Comparison of ENCODE assay signal across 8 mouse cellular contexts in genomic region chr8:111743792-111744696, GRCm38 (mm10). TPM values are rescaled to one million over a fixed set of nuclear protein-coding genes. Genes with fewer than 3 reads are reported as not detected.
DNase-seq lines count a peak whose midpoint lies in the region; ATAC-seq and TF ChIP-seq lines count a peak whose summit lies in the region.

Gene Bcar1 (minus strand): TSS chr8:111743809.

- DNase-seq in embryonic facial prominence, embryonic 10.5 days (ENCODE audit: low spot score), result peak; percentile 93
- peak; percentile 73 for DNase-seq in heart, adult 8-10 months (ENCODE audit: low spot score)
- peak; percentile 80 for DNase-seq in kidney, adult 9 months
- DNase-seq in liver, adult 2 months (ENCODE audit: extremely low read depth, low read depth, low spot score), result no peak
- peak; percentile 82 for DNase-seq in urinary bladder, postnatal 25 days (ENCODE audit: low spot score)

- peaks cover 91% of the 10 kb centered on the region for H3K27me3 ChIP-seq in megakaryocyte, embryonic 14.5 days (replicated peaks)
- peaks cover 6% of the 10 kb centered on the region; the same call in 1 of the 2 replicates for H3K27me3 ChIP-seq in embryonic facial prominence, embryonic 10.5 days (replicated peaks; ENCODE audit: low read depth, poor library complexity, severe bottlenecking)
- H3K27me3 ChIP-seq in liver, adult 2 months (ENCODE audit: control insufficient read depth, insufficient read depth, low read length), result no peaks in the 10 kb centered on the region
- no peaks in the 10 kb centered on the region for H3K27me3 ChIP-seq in neural tube, embryonic 12.5 days (replicated peaks)

- peak within 1 kb of the TSS; percentile 94 for H3K9ac ChIP-seq in liver, adult 2 months (ENCODE audit: low read depth, low read length)
- peak within 1 kb of the TSS; percentile 96 for H3K9ac ChIP-seq in neural tube, embryonic 12.5 days

- peaks cover 50% of the 10 kb centered on the region for H3K4me1 ChIP-seq in megakaryocyte, embryonic 14.5 days
- H3K4me1 ChIP-seq in embryonic facial prominence, embryonic 10.5 days, result peaks cover 80% of the 10 kb centered on the region
- peaks cover 39% of the 10 kb centered on the region for H3K4me1 ChIP-seq in liver, adult 2 months (ENCODE audit: control insufficient read depth, insufficient read depth, low read length)
- peaks cover 61% of the 10 kb centered on the region for H3K4me1 ChIP-seq in neural tube, embryonic 12.5 days

- peak within 1 kb of the TSS; percentile 69 for H3K4me2 ChIP-seq in neural tube, embryonic 12.5 days (replicated peaks)

- H3K79me2 ChIP-seq in liver, adult 2 months (ENCODE audit: control insufficient read depth, insufficient read depth, low read length), result peaks cover 16% of the 10 kb centered on the region

- no peaks in the 10 kb centered on the region for H3K36me3 ChIP-seq in megakaryocyte, embryonic 14.5 days (replicated peaks; ENCODE audit: low read length)
- H3K36me3 ChIP-seq in embryonic facial prominence, embryonic 10.5 days (replicated peaks), result peaks cover 20% of the 10 kb centered on the region; the same call in 1 of the 2 replicates
- no peaks in the 10 kb centered on the region for H3K36me3 ChIP-seq in liver, adult 2 months (ENCODE audit: control insufficient read depth, insufficient read depth, low read length)
- H3K36me3 ChIP-seq in neural tube, embryonic 12.5 days, result no peaks in the 10 kb centered on the region

- ATAC-seq in megakaryocyte, adult 5-6 weeks (ENCODE audit: poor library complexity, severe bottlenecking), result no peak
- peak; percentile 48 for ATAC-seq in neural tube, embryonic 12.5 days (ENCODE audit: low FRiP score, low read depth)

- WGBS in embryonic facial prominence, embryonic 10.5 days, result 8% methylated on average over 40 of the region's 40 CpGs
- WGBS in liver, adult 2 months, result 14% methylated on average over 40 of the region's 40 CpGs
- 10% methylated on average over 38 of the region's 40 CpGs for WGBS in neural tube, embryonic 12.5 days

- H3K27ac ChIP-seq in embryonic facial prominence, embryonic 10.5 days (replicated peaks), result peak within 1 kb of the TSS; percentile 96
- H3K27ac ChIP-seq in liver, adult 2 months (replicated peaks; ENCODE audit: insufficient read depth, low read depth, low read length), result peak within 1 kb of the TSS; percentile 88
- H3K27ac ChIP-seq in neural tube, embryonic 12.5 days, result peak within 1 kb of the TSS; percentile 70; the same call in 1 of the 2 replicates

- TF ChIP-seq POLR2A in liver, adult 2 months (IDR thresholded peaks at IDR 0.05; ENCODE audit: extremely low read depth, insufficient read depth, low read length), result peak; percentile 51; the same call in 1 of the 2 replicates

- peak within 1 kb of the TSS; percentile 88 for H3K4me3 ChIP-seq in megakaryocyte, embryonic 14.5 days (replicated peaks)
- peak within 1 kb of the TSS; percentile 98 for H3K4me3 ChIP-seq in embryonic facial prominence, embryonic 10.5 days
- peak within 1 kb of the TSS; percentile 78 for H3K4me3 ChIP-seq in liver, adult 2 months (ENCODE audit: insufficient read depth, low read depth, low read length)
- H3K4me3 ChIP-seq in neural tube, embryonic 12.5 days, result peak within 1 kb of the TSS; percentile 99

- peaks cover 4% of the 10 kb centered on the region; the same call in 1 of the 2 replicates for H3K9me3 ChIP-seq in megakaryocyte, embryonic 14.5 days
- no peaks in the 10 kb centered on the region for H3K9me3 ChIP-seq in embryonic facial prominence, embryonic 10.5 days
- H3K9me3 ChIP-seq in neural tube, embryonic 12.5 days, result no peaks in the 10 kb centered on the region

- no peak for TF ChIP-seq CTCF in liver, adult 2 months (IDR thresholded peaks at IDR 0.05; ENCODE audit: low read depth, low read length)

RNA-seq across cellular contexts. Expression of gene Bcar1, which starts in this region (rescaled TPM):
- polyA plus RNA-seq in megakaryocyte, embryonic 14.5 days (2012; ENCODE audit: insufficient read depth, low replicate concordance), result 1.1 and 1.5 TPM in 2 replicates
- 0.21 TPM in 1 of 2 replicates, not detected in the other for total RNA-seq in megakaryocyte, adult 5-6 weeks (2015)
- total RNA-seq in megakaryocyte, adult 5-6 weeks (2017), result not detected in 2 replicates
- polyA plus RNA-seq in embryonic facial prominence, embryonic 10.5 days (2016; fragmentation: Nextera tagmentation; extraction: Ambion mirVana), result 61.1 and 62.4 TPM in 2 replicates
- 10 to 100 TPM; 18.5 to 21.8 (median 19.5) TPM for total RNA-seq in heart, adult 8-10 months (2022)
- 11.3 and 18.0 TPM in 2 replicates for total RNA-seq in liver, adult 2 months (2014; rRNA removed)
- polyA plus RNA-seq in liver, adult 2 months (2012; rRNA removed), result 41.2 and 53.2 TPM in 2 replicates
- 55.9 and 61.5 TPM in 2 replicates for polyA plus RNA-seq in neural tube, embryonic 12.5 days (2016; fragmentation: Nextera tagmentation; extraction: Ambion mirVana)

Comparison
In these comparisons a context has a peak if more than half of its experiments do, and no peak if none do; other contexts are left out.
1. RNA of gene Bcar1 (total RNA-seq): 18.5 to 21.8 TPM in heart, adult 8-10 months and 11.3 to 18.0 TPM in liver, adult 2 months; 0.21 TPM in megakaryocyte, adult 5-6 weeks; every median in the first group is over 10 times any median in the second.
2. RNA of gene Bcar1 (polyA plus RNA-seq): 55.9 to 61.5 TPM in neural tube, embryonic 12.5 days, 61.1 to 62.4 TPM in embryonic facial prominence, embryonic 10.5 days and 41.2 to 53.2 TPM in liver, adult 2 months; 1.1 to 1.5 TPM in megakaryocyte, embryonic 14.5 days; every median in the first group is over 10 times any median in the second.
3. Peak in every context shown above with its lines, with median percentiles within 50 percentile points of each other: H3K4me3 ChIP-seq and H3K27ac ChIP-seq.